Mouse (Mus musculus) neural tube, embryonic 12.5 days (tissue): ENCODE data around the gene Atat1. TPM values are rescaled to one million over a fixed set of nuclear protein-coding genes. Genes with fewer than 3 reads are reported as not detected.

ENCODE experiments used
- microRNA counts: library from miRNA; unstranded; fragments of <30 nt; microRNA quantifications from one replicate; lab custom pipeline; 2017
- microRNA-seq: library from miRNA; unstranded; fragments of <30 nt; microRNA quantifications from one replicate; pipeline ENCODE4, GENCODE M21; 2017
- polyA plus RNA-seq: library from polyadenylated mRNA; unstranded; fragments of >200 nt; fragmentation: Nextera tagmentation; extraction: Ambion mirVana; gene quantifications from 2 replicates; pipeline ENCODE4 v1.2.1, GENCODE M21; 2016

Gene Atat1
- polyA plus RNA-seq, 1 experiment from 2014 or later, result 304 TPM

MicroRNAs encoded within 50 kb of the gene (microRNA counts, 519-probe panel; counts per million panel counts)
- 342 counts per million, percentile 67 among the panel's probes with 10 or more counts for microRNA mmu-miR-1894-3p (lab: Ali Mortazavi, UCI)
- microRNA mmu-miR-1894-5p (lab: Ali Mortazavi, UCI), result 342 counts per million, percentile 67 among the panel's probes with 10 or more counts

Small RNA genes lying within 50 kb of the gene (microRNA-seq; reads per million reads assigned to microRNA genes)
- gene Gm28033 (1.3 reads per million), gene Mir1894 (not detected)

Other genes starting within 250 kb of the Atat1 start
- gene Vars2, start 242.5 kb downstream of the Atat1 start, polyA plus RNA-seq, result 14.9 and 15.2 TPM in 2 replicates
- 35.8 and 36.9 TPM in 2 replicates for gene Gtf2h4, start 236.3 kb downstream of the Atat1 start, polyA plus RNA-seq
- gene Ddr1, start 205.5 kb downstream of the Atat1 start, polyA plus RNA-seq, result 170 and 172 TPM in 2 replicates
- 5.2 and 7.9 TPM in 2 replicates for gene Ier3, start 88.4 kb downstream of the Atat1 start, polyA plus RNA-seq
- gene Flot1, start 86.8 kb downstream of the Atat1 start, polyA plus RNA-seq, result 60.5 and 60.6 TPM in 2 replicates
- gene Tubb5, start 71.8 kb downstream of the Atat1 start, polyA plus RNA-seq, result 1,533 and 1,543 TPM in 2 replicates
- 13.6 and 14.7 TPM in 2 replicates for gene Mdc1, start 68.6 kb downstream of the Atat1 start, polyA plus RNA-seq
- 40.5 and 41.3 TPM in 2 replicates for gene Nrm, start 48.8 kb downstream of the Atat1 start, polyA plus RNA-seq
- 34.6 and 35.1 TPM in 2 replicates for gene Ppp1r18, start 44.5 kb downstream of the Atat1 start, polyA plus RNA-seq
- 43.3 and 45.9 TPM in 2 replicates for gene Dhx16, start 30.3 kb downstream of the Atat1 start, polyA plus RNA-seq
- 26.8 and 30.3 TPM in 2 replicates for gene 2310061I04Rik, start 12.6 kb downstream of the Atat1 start, polyA plus RNA-seq
- gene Mrps18b, start 6.3 kb upstream of the Atat1 start, polyA plus RNA-seq, result 55.3 and 56.1 TPM in 2 replicates
- 60.2 and 61.6 TPM in 2 replicates for gene Ppp1r10, start 6.4 kb upstream of the Atat1 start, polyA plus RNA-seq
- 105 and 112 TPM in 2 replicates for gene Abcf1, start 59.7 kb upstream of the Atat1 start, polyA plus RNA-seq
- gene Gnl1, start 69.8 kb upstream of the Atat1 start, polyA plus RNA-seq, result 53.3 and 53.5 TPM in 2 replicates
- gene Prr3, start 70.2 kb upstream of the Atat1 start, polyA plus RNA-seq, result 50.9 and 56.1 TPM in 2 replicates
- gene H2-T24, start 110.5 kb upstream of the Atat1 start, polyA plus RNA-seq, result 4.5 and 5.2 TPM in 2 replicates
- 3.6 and 4.0 TPM in 2 replicates for gene H2-T23, start 122.8 kb upstream of the Atat1 start, polyA plus RNA-seq
- 7.4 and 7.7 TPM in 2 replicates for gene H2-T22, start 132.7 kb upstream of the Atat1 start, polyA plus RNA-seq
- gene Gm6034, start 132.9 kb upstream of the Atat1 start, polyA plus RNA-seq, result not detected in 2 replicates
- not detected in 2 replicates for gene Gm11127, start 148.3 kb upstream of the Atat1 start, polyA plus RNA-seq
- not detected in 2 replicates for gene Gm19684, start 211.6 kb upstream of the Atat1 start, polyA plus RNA-seq
- gene Gm7030, start 219.3 kb upstream of the Atat1 start, polyA plus RNA-seq, result not detected in 2 replicates